Mouse (Mus musculus) ovary, adult 2 months (tissue): ENCODE data around the gene Ing5. TPM values are rescaled to one million over a fixed set of nuclear protein-coding genes. Genes with fewer than 3 reads are reported as not detected.

Experiments
- polyA plus RNA-seq: library from polyadenylated mRNA; depleted of rRNA; stranded (reverse); fragments of >200 nt; gene quantifications from 2 replicates; pipeline ENCODE4 v1.2.3, GENCODE M21; 2012; rRNA removed

The Ing5 gene
- 10.1 and 12.1 TPM in 2 replicates for polyA plus RNA-seq

DNA sequence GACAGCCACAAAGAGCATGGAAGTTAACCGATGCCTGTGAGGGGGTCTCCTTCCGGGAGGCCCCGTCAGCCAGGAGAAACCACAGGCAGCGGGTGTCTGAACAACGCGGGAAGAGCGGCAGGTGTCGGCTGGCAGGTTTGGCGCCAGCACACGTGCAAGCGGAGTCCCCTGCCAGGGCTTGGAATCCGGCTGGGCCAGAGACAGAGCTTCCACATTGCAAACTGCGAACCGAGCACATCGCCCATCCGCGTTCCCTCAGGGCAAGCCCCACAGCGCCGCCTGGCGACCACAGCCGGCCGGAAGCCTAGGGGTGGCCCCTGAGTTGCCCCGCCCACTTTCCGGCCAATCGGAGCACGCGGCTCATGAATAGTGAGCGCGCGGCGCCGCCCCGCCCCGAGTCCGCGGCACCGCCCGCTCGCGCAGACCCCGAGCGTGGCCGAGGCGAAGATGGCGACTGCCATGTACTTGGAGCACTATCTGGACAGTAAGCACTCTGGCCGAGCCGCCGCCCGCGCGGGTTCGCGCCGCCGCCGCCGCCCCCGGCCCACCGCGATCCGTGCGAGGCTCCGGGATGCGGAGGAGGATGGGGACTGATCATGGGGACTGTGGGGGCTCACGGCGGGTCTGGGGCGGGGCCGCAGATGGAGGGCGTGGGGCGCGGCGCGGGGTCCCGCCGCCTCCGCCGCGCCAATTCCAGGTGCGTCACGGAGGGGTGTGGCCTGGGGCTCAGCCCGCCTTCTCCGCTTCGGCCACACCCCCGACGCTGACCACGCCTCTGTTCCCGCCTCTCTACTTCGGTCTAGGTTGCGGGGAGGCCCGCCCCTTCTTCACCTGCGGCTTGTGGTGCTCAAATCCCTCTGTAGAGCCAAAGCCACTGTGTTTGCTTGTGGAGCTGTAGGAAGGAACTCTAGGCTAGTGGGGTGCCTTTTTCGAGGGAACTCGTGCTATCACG is at the start of gene Ing5:
Ing5 (plus strand) TSS at position 410 of the 952 bp plus-strand sequence.

DNA sequence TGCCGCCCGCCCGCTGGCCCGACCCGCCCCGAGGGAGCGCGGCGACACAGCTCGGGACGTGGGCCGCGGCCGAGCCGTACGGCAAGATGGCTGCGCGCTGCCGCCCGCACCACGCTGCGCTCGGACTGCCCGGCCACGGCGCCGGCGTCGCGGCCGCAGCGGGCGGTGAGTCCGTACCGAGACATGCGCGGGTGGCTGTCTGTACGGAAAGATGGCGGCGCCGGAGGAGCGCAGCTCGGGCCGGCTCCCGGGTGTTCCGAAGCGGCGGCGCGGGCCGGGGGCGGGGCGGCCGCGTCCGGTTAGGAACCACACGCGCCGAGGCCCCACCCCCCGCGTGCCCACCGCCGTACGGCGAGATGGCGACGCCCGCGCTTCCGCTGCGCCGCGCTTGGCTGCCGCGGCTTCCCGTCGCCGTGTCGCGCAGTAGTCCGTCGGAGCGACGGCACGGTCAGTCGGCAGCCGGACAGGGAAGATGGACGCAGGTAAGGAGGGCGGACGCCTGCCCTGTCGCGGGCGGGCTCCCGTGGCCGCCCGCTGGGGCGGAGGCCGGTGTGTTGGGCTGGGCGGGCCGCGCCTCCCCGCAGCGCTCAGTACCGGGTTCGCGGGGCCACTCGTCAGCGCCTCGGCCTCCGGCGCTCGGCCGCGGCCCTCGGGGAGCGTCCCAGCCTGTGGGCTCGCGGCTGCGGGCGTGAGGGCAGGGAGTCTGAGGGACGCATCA is 49.0 kb upstream of the Ing5 start, which contains the start of gene Thap4:
Thap4 (minus strand) TSS at position 292 of the 718 bp plus-strand sequence.

DNA sequence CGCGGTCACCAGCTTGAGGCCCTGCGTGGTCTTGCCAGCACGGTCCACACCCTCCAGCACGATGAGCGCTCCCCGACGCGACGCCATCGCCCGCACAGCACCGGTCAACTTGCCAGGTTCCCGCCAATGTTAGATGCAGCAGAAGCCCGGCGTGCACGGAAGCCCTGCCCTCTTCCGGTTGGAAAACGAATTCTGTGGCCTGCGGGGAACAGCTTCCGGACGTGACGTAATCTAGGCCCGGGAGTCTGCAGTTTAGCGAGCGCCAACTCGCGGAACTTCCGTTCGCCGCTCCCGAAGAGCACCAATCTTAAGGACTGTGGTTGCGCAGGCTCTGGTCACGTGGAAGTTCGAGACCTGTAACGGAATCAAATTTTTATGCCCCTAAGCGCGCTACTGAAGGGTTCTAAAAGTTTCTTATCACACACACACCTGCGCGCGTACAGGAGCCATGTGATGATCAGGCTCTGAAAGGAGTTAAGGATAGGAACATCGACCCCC is 2.0 kb upstream of the Ing5 start, which contains the start of gene Dtymk:
Dtymk (minus strand) TSS at position 194 of the 498 bp plus-strand sequence.

DNA sequence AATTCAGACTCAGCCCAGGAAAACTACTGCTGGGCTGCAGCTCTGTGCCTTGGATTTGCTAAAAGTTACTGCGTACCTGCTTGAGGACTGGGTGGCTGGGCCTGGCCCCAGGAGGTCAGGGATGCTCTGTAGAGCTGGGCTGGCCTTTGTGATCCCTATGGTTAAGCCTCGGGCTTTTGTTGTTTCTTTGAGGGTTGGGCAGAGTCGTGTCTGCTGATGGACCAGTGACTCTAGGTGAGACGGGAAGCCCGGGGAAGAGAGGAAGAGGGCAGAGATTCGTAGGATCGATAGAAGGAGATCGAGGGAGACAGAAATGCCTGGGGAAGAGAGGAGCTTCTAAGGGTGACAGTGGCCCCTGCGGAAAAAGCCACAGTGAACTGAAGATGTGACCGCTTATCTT is 20.8 kb downstream of the Ing5 start, which contains the start of gene D2hgdh:
D2hgdh (plus strand) TSS at position 301 of the 400 bp plus-strand sequence.

DNA sequence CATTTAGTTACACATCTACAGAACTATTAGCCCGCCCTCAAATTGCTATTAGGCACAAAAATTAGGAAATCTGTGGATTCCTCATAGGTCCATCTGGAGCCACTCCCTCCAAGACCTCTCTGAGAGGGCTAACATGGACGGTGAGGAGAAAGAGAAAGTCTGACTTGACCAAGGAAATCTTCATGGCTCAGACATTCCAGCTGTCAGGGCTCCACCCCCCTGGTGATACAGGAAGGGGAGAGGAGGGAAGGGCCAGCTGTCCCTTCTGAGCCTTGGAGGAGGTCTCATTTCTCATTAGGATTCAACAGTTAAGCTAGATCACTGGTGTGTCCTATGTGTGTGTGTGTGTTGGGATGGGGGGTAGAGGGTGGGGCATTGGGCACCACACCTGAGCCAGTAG is 57.3 kb downstream of the Ing5 start, which contains the start of gene Gal3st2:
Gal3st2 (plus strand) TSS at position 259 of the 400 bp plus-strand sequence.

Other genes with a start within 250 kb of the Ing5 start
- gene Stk25, start 145.3 kb upstream of the Ing5 start, polyA plus RNA-seq = 136 and 207 TPM in 2 replicates
- gene Bok, start 118.3 kb upstream of the Ing5 start, polyA plus RNA-seq = 256 and 330 TPM in 2 replicates
- gene Atg4b, start 52.5 kb upstream of the Ing5 start, polyA plus RNA-seq = 59.2 and 61.0 TPM in 2 replicates
- gene Thap4, start 49.1 kb upstream of the Ing5 start, polyA plus RNA-seq = 45.3 and 48.7 TPM in 2 replicates
- 70.0 and 83.6 TPM in 2 replicates for gene Dtymk, start 2.0 kb upstream of the Ing5 start, polyA plus RNA-seq
- gene D2hgdh, start 20.9 kb downstream of the Ing5 start, polyA plus RNA-seq = 49.4 and 55.2 TPM in 2 replicates
- gene Gal3st2, start 57.3 kb downstream of the Ing5 start, polyA plus RNA-seq = 0.30 and 0.33 TPM in 2 replicates
- gene Gal3st2b, start 114.3 kb downstream of the Ing5 start, polyA plus RNA-seq = 0.64 and 0.73 TPM in 2 replicates
- 0.17 and 0.20 TPM in 2 replicates for gene Gal3st2c, start 186.5 kb downstream of the Ing5 start, polyA plus RNA-seq
- gene Neu4, start 216.5 kb downstream of the Ing5 start, polyA plus RNA-seq = 0.10 TPM in 1 of 2 replicates, not detected in the other
- 7.9 and 8.3 TPM in 2 replicates for gene Pdcd1, start 248.6 kb downstream of the Ing5 start, polyA plus RNA-seq